In genomic region chr9:52935082-52935481, GRCm38 (mm10) we compare ENCODE assay signal across 24 mouse cellular contexts.
DNase-seq lines count a peak whose midpoint lies in the region; ATAC-seq and TF ChIP-seq lines count a peak whose summit lies in the region.
"Had no signal": no experiment of that assay in that cellular context is flagged by ENCODE, and none has a peak within 500 bp of the region (broad histone marks: within the 10 kb centered on the region; RNA-seq: fewer than 3 reads in every experiment).

No protein-coding gene starts in this region.

- TF ChIP-seq CTCF in hindbrain, postnatal 0 days (IDR thresholded peaks at IDR 0.05; ENCODE audit: low read depth), result no peak
- no peak for TF ChIP-seq CTCF in brain, embryonic 14.5 days (IDR thresholded peaks at IDR 0.05; ENCODE audit: borderline replicate concordance, extremely low read depth, insufficient read depth, insufficient read length)

- H3K4me3 ChIP-seq in hindbrain, embryonic 11.5 days (ENCODE audit: low read depth, low read length), result no peak overlapping the region
- H3K4me3 ChIP-seq in hindbrain, postnatal 0 days (ENCODE audit: low read length), result no peak overlapping the region
- H3K4me3 ChIP-seq in embryonic facial prominence, embryonic 10.5 days, result no peak overlapping the region
- no peak overlapping the region for H3K4me3 ChIP-seq in midbrain, embryonic 15.5 days
- H3K4me3 ChIP-seq: embryonic facial prominence, embryonic 13.5 days; erythroblast, embryonic 14.5 days; forebrain, embryonic 12.5 days; forebrain, embryonic 15.5 days; heart, embryonic 13.5 days; hindbrain, embryonic 13.5 days had no signal

- H3K27ac ChIP-seq in hindbrain, embryonic 11.5 days (ENCODE audit: low read depth, low read length), result no peak overlapping the region
- H3K27ac ChIP-seq in hindbrain, postnatal 0 days, result no peak overlapping the region
- H3K27ac ChIP-seq in embryonic facial prominence, embryonic 10.5 days (replicated peaks), result peak overlapping the region; percentile 14; the same call in 1 of the 2 replicates
- 0 out of 2 replicates have a peak overlapping the region, but pooled peaks have one; percentile 8 for H3K27ac ChIP-seq in midbrain, embryonic 15.5 days
- H3K27ac ChIP-seq: embryonic facial prominence, embryonic 13.5 days; forebrain, embryonic 12.5 days; forebrain, embryonic 15.5 days; heart, embryonic 13.5 days; hindbrain, embryonic 13.5 days had no signal

- 66% methylated on average over 6 of the region's 6 CpGs for WGBS in hindbrain, embryonic 11.5 days
- WGBS in hindbrain, postnatal 0 days, result 48% methylated on average over 6 of the region's 6 CpGs
- WGBS in embryonic facial prominence, embryonic 10.5 days, result 54% methylated on average over 6 of the region's 6 CpGs
- WGBS in midbrain, embryonic 15.5 days, result 29% methylated on average over 6 of the region's 6 CpGs

- H3K9ac ChIP-seq in hindbrain, embryonic 11.5 days (ENCODE audit: low read depth, low read length), result no peak overlapping the region
- no peak overlapping the region for H3K9ac ChIP-seq in hindbrain, postnatal 0 days (replicated peaks; ENCODE audit: low read length)
- no peak overlapping the region for H3K9ac ChIP-seq in midbrain, embryonic 15.5 days
- H3K9ac ChIP-seq: embryonic facial prominence, embryonic 13.5 days; forebrain, embryonic 12.5 days; forebrain, embryonic 15.5 days; heart, embryonic 13.5 days; hindbrain, embryonic 13.5 days had no signal

- peak; percentile 3 for DNase-seq in hindbrain, embryonic 11.5 days (ENCODE audit: low spot score)
- DNase-seq in hindbrain, postnatal 0 days (ENCODE audit: low spot score), result no peak
- DNase-seq in brain, embryonic 14.5 days (ENCODE audit: low read depth), result peak; percentile 45
- no peak for DNase-seq in embryonic facial prominence, embryonic 10.5 days (ENCODE audit: low spot score)
- DNase-seq in lung, postnatal 10 days, result no peak
- no peak for DNase-seq in kidney, postnatal 10 days
- DNase-seq: adrenal gland, adult 2 months; adrenal gland, postnatal 14 days; cerebellum, adult 18-20 months; cerebellum, adult 9-10 months; cerebellum, postnatal 14 days; gastrocnemius, postnatal 25 days; heart, adult 18-20 months had no signal

- no peak for TF ChIP-seq POLR2A in brain, embryonic 14.5 days (IDR thresholded peaks at IDR 0.05; ENCODE audit: borderline replicate concordance, extremely low read depth, insufficient read depth, insufficient read length, poor library complexity, severe bottlenecking)

- no peaks in the 10 kb centered on the region for H3K27me3 ChIP-seq in hindbrain, embryonic 11.5 days (ENCODE audit: control insufficient read depth, insufficient read depth, low read length)
- no peaks in the 10 kb centered on the region for H3K27me3 ChIP-seq in hindbrain, postnatal 0 days (ENCODE audit: insufficient read depth, low read length)
- no peaks in the 10 kb centered on the region for H3K27me3 ChIP-seq in embryonic facial prominence, embryonic 10.5 days (replicated peaks; ENCODE audit: low read depth, poor library complexity, severe bottlenecking)
- no peaks in the 10 kb centered on the region for H3K27me3 ChIP-seq in midbrain, embryonic 15.5 days (replicated peaks)
- H3K27me3 ChIP-seq: forebrain, embryonic 12.5 days; forebrain, embryonic 15.5 days; heart, embryonic 13.5 days; hindbrain, embryonic 13.5 days had no signal

- H3K4me1 ChIP-seq in hindbrain, embryonic 11.5 days (replicated peaks; ENCODE audit: control insufficient read depth, insufficient read depth, low read length), result no peaks in the 10 kb centered on the region
- no peaks in the 10 kb centered on the region for H3K4me1 ChIP-seq in hindbrain, postnatal 0 days (ENCODE audit: insufficient read depth, low read length)
- H3K4me1 ChIP-seq in embryonic facial prominence, embryonic 10.5 days, result peaks cover 12% of the 10 kb centered on the region
- H3K4me1 ChIP-seq in midbrain, embryonic 15.5 days, result peaks cover 11% of the 10 kb centered on the region; the same call in 1 of the 2 replicates
- H3K4me1 ChIP-seq: forebrain, embryonic 12.5 days; forebrain, embryonic 15.5 days had no signal

- no peaks in the 10 kb centered on the region for H3K36me3 ChIP-seq in hindbrain, embryonic 11.5 days (ENCODE audit: control insufficient read depth, insufficient read depth, low read length)
- no peaks in the 10 kb centered on the region for H3K36me3 ChIP-seq in hindbrain, postnatal 0 days (ENCODE audit: insufficient read depth, low read length)
- H3K36me3 ChIP-seq in embryonic facial prominence, embryonic 10.5 days (replicated peaks), result no peaks in the 10 kb centered on the region
- H3K36me3 ChIP-seq in midbrain, embryonic 15.5 days (replicated peaks), result no peaks in the 10 kb centered on the region
- H3K36me3 ChIP-seq: embryonic facial prominence, embryonic 13.5 days; forebrain, embryonic 12.5 days; forebrain, embryonic 15.5 days; heart, embryonic 13.5 days; hindbrain, embryonic 13.5 days had no signal

- no peak overlapping the region for H3K4me2 ChIP-seq in hindbrain, embryonic 11.5 days (replicated peaks; ENCODE audit: low read depth, low read length)
- no peak overlapping the region for H3K4me2 ChIP-seq in hindbrain, postnatal 0 days (ENCODE audit: low read depth, low read length)
- no peak overlapping the region for H3K4me2 ChIP-seq in midbrain, embryonic 15.5 days
- H3K4me2 ChIP-seq: embryonic facial prominence, embryonic 13.5 days; forebrain, embryonic 12.5 days; forebrain, embryonic 15.5 days; heart, embryonic 13.5 days; hindbrain, embryonic 13.5 days had no signal

- H3K9me3 ChIP-seq in hindbrain, embryonic 11.5 days (ENCODE audit: control insufficient read depth, low read length), result no peaks in the 10 kb centered on the region
- no peaks in the 10 kb centered on the region for H3K9me3 ChIP-seq in hindbrain, postnatal 0 days (ENCODE audit: low read length)
- no peaks in the 10 kb centered on the region for H3K9me3 ChIP-seq in embryonic facial prominence, embryonic 10.5 days
- no peaks in the 10 kb centered on the region for H3K9me3 ChIP-seq in midbrain, embryonic 15.5 days
- H3K9me3 ChIP-seq: embryonic facial prominence, embryonic 13.5 days; forebrain, embryonic 12.5 days; forebrain, embryonic 15.5 days; heart, embryonic 13.5 days; hindbrain, embryonic 13.5 days had no signal

- no peak for ATAC-seq in hindbrain, embryonic 11.5 days (ENCODE audit: low FRiP score)
- no peak for ATAC-seq in hindbrain, postnatal 0 days
- ATAC-seq in midbrain, embryonic 15.5 days (replicated peaks), result peak; percentile 33; the same call in 1 of the 2 replicates
- ATAC-seq in monocyte, adult 5-6 weeks (replicated peaks; ENCODE audit: insufficient number of reproducible peaks, low FRiP score, low TSS enrichment, poor library complexity, severe bottlenecking), result no peak
- ATAC-seq: CD4-positive, CD25-positive, alpha-beta regulatory T cell, adult 4 months; forebrain, embryonic 15.5 days; hindbrain, embryonic 16.5 days; inflammation-experienced regulatory T-cells, adult 6 months had no signal

Comparison
In these comparisons a context has a peak if more than half of its experiments do, and no peak if none do; other contexts are left out.
1. DNase-seq: peak in hindbrain, embryonic 11.5 days (single experiment) and brain, embryonic 14.5 days (single experiment); none in hindbrain, postnatal 0 days (single experiment), embryonic facial prominence, embryonic 10.5 days (single experiment), lung, postnatal 10 days (single experiment) and kidney, postnatal 10 days (single experiment).
2. H3K27ac ChIP-seq: peak in embryonic facial prominence, embryonic 10.5 days (single experiment) and midbrain, embryonic 15.5 days (single experiment); none in hindbrain, embryonic 11.5 days (single experiment) and hindbrain, postnatal 0 days (single experiment).